Mouse (Mus musculus) lung, adult 2 months (tissue): ENCODE data around the gene Fbxo30. TPM values are rescaled to one million over a fixed set of nuclear protein-coding genes. Genes with fewer than 3 reads are reported as not detected.

Source experiments
- DNase-seq: peaks from one replicate; pipeline ENCODE4 v3.0.0; 2022
- H3K4me1 ChIP-seq: fragments of 200-500 bp; 2 replicates; pipeline ENCODE4 v1.6.1; 2011; ENCODE audit warnings: low read length; ENCODE audit not compliant: control insufficient read depth, insufficient read depth
- H3K4me3 ChIP-seq: fragments of 200-500 bp; replicated peaks from 2 replicates; pipeline ENCODE3; 2011; ENCODE audit warnings: low read depth, mild to moderate bottlenecking, control low read depth, low read length; ENCODE audit errors: extremely low read depth
- CTCF ChIP-seq: fragments of 200-500 bp; IDR thresholded peaks from 2 replicates; pipeline ENCODE4 v1.5.1; 2011; ENCODE audit warnings: mild to moderate bottlenecking, low read length, control low read depth; ENCODE audit not compliant: insufficient read depth
- POLR2A ChIP-seq: fragments of 200-500 bp; IDR thresholded peaks from 2 replicates; pipeline ENCODE4 v1.6.1; 2011; ENCODE audit warnings: low read depth, mild to moderate bottlenecking, control low read depth, low read length, borderline replicate concordance; ENCODE audit errors: extremely low read depth
- WGBS: fragments of 180-500 bp; shearing (Covaris S2); methylation state at CpG from one replicate; pipeline ENCODE4 v1.1.7; 2018; 5-methylcytosine and 5-hydroxymethylcytosine counted together
- polyA plus RNA-seq: library from polyadenylated mRNA; depleted of rRNA; stranded (reverse); fragments of >200 nt; gene quantifications from 2 replicates; pipeline ENCODE4 v1.2.3, GENCODE M21; 2012; rRNA removed

Gene Fbxo30
- polyA plus RNA-seq, 1 experiment = 5.2 TPM

DNA sequence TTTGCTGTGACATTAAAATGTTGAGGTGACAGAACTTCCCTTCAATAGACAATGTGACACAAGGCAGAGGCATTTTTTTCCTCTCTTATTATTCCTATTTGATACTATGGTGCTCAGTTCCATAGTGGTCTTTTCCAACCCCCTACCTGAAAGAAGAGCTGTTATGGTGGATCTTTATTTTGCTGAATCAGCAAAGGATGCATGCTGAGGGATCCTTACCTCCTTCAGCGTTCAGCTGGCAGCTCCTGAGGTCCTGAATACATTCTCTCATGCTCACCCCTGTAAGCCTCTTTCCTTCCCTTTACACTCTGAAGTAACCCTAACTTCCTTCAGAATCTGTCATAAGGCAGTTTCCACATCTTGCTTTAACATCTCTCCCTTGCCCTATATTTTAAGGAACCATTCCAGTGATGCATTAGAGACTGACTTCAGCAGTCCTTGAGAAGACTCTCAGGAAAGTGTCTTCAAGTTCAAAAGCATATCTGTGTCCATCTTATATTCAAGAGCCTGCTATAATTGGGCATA, 38.4 kb downstream of the Fbxo30 start:
- no peak for DNase-seq
- WGBS = 72% methylated on average over 1 of the region's 1 CpGs

DNA sequence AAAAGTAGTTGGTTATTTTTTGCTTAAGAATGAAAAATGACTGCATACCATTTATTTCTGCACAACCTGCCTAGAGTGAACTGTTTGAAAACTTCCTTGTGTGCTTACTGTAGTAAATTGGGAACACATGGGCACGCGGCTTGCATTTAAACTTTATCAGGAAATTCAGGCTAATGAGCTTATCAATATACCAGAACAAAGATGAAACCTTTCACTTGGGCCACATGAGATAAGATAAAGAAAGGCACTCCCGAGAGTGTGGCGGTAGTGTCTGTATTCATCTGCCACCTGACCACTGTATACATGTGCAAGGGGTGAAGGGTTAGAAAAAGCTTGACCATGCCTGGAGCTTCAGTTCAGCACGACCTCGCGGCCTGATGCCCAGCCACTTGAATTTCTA, 41.2 kb downstream of the Fbxo30 start:
- TF ChIP-seq POLR2A (no peak), CTCF (no peak)
- Histone ChIP-seq H3K4me3 (no peak overlapping the region), H3K4me1 (no peaks in the 10 kb centered on the region)
- WGBS = 71% methylated on average over 7 of the region's 7 CpGs
- no peak for DNase-seq

More for the DNA sequence above, 38.4 kb downstream of the Fbxo30 start:
- TF ChIP-seq POLR2A (no peak), CTCF (no peak)
- Histone ChIP-seq H3K4me3 (no peak overlapping the region), H3K4me1 (no peaks in the 10 kb centered on the region)

GRCm38 (mm10) chr10:11323202-11323898, 42.2 kb downstream of the Fbxo30 start:
- DNase-seq = no peak
- TF ChIP-seq CTCF = no peak
- no peak for TF ChIP-seq POLR2A
- 73% methylated on average over 4 of the region's 4 CpGs for WGBS
- Histone ChIP-seq H3K4me1 (no peaks in the 10 kb centered on the region), H3K4me3 (no peak overlapping the region)

GRCm38 (mm10) chr10:11326526-11326925, 45.4 kb downstream of the Fbxo30 start:
- DNase-seq = no peak
- no peak overlapping the region for H3K4me3 ChIP-seq
- WGBS = 92% methylated on average over 3 of the region's 3 CpGs
- H3K4me1 ChIP-seq = no peaks in the 10 kb centered on the region
- TF ChIP-seq CTCF (peak; percentile 51), POLR2A (no peak)

GRCm38 (mm10) chr10:11343205-11344141, 62.3 kb downstream of the Fbxo30 start, which contains the start of gene Epm2a:
Gene Epm2a, plus strand, starts transcription at chr10:11343404.
- TF ChIP-seq CTCF = no peak
- peak; percentile 77; the same call in 1 of the 2 replicates for TF ChIP-seq POLR2A
- Histone ChIP-seq H3K4me3 (peak within 1 kb of the TSS; percentile 76), H3K4me1 (no peaks in the 10 kb centered on the region)
- WGBS = under 1% methylated on average over 100 of the region's 106 CpGs
- DNase-seq = peak; percentile 81

DNA sequence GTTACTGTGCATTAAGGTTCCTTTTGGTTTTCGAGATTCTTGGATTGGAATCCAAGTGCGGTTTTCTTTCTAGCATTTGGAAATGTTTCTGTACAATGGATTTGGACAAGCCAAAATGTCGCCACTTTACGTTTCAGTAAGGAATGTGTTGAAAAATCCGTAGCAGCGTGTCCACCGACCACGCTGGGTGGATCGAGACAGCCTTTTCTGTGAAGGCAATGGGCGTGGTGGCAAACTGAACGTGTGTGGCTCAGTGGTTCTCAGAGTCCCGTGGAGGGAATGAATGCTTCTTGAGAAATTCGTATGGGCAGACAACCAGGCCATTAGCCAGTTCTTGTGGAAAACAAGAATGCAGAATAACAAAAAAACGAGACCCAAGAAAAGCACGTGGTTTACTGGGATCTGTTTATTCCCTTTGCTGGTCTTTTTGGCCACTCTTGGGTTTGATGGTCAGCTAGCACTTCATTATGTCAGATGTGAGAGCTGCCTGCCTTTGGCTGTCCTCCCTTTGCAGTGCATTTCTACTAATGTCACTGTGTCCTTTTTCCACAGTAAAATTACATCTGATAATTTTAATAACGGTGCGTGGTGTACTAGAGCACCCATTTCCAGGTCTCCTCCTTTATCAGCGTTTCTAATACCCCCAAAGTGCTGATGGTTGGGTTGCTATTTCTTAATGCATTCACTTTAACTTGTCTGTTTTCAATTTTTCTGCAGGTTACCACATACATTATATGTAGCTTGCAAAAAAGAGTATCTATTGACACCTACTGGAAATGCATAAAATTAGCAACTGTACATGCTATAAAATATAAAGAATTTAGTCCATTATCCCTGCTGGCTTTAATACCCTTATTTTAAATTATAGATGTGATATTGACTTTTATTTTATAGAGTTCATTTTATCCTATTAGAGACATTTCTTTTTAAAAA, 63.7 kb downstream of the Fbxo30 start:
- no peaks in the 10 kb centered on the region for H3K4me1 ChIP-seq
- peak; percentile 12 for DNase-seq
- peak overlapping the region; percentile 13 for H3K4me3 ChIP-seq
- 73% methylated on average over 18 of the region's 18 CpGs for WGBS
- no peak for TF ChIP-seq CTCF
- TF ChIP-seq POLR2A = peak; percentile 34; the same call in 1 of the 2 replicates

Other genes with a start within 250 kb of the Fbxo30 start
- not detected in 2 replicates for gene Grm1, start 199.0 kb upstream of the Fbxo30 start, polyA plus RNA-seq
- 2.9 and 3.8 TPM in 2 replicates for gene Shprh, start 131.9 kb upstream of the Fbxo30 start, polyA plus RNA-seq
- gene Epm2a, start 62.1 kb downstream of the Fbxo30 start, polyA plus RNA-seq = 9.1 and 10.0 TPM in 2 replicates